Mouse (Mus musculus) adrenal gland, adult 18-20 months (tissue): ENCODE measurements around the gene Kif5c. TPM values are rescaled to one million over a fixed set of nuclear protein-coding genes. Genes with fewer than 3 reads are reported as not detected.

Experiments
- DNase-seq, 2 experiments: peaks; one replicate each; pipeline ENCODE4 v3.0.0; 2021 to 2022; ENCODE audit warnings: low spot score in 2 of 2
- total RNA-seq, 2 experiments: library from RNA; stranded (reverse); gene quantifications; 1 replicate in 1 of 2; 2 replicates in 1 of 2; pipeline ENCODE4 v1.2.3; 2021

Kif5c gene
- total RNA-seq, 2 experiments from 2014 or later: 6.6 to 7.3 TPM

GRCm38 (mm10) chr2:49776407-49776806 is 157.3 kb downstream of the Kif5c start:
- DNase-seq: no peak

- DNase-seq: peak in 1 of 2 experiments; percentile 23
Observed at GRCm38 (mm10) chr2:49787376-49788050, 168.4 kb downstream of the Kif5c start, which contains the start of gene Lypd6b. Gene Lypd6b, plus strand, starts transcription at chr2:49787688.

- DNase-seq: no peak
Observed at GRCm38 (mm10) chr2:49788051-49788418, 168.9 kb downstream of the Kif5c start.

- no peak for DNase-seq
Observed at GRCm38 (mm10) chr2:49788643-49789042, 169.5 kb downstream of the Kif5c start.

- no peak for DNase-seq
Observed at GRCm38 (mm10) chr2:49789078-49789477, 170.0 kb downstream of the Kif5c start.

GRCm38 (mm10) chr2:49789504-49789903 is 170.4 kb downstream of the Kif5c start:
- DNase-seq: no peak

GRCm38 (mm10) chr2:49797444-49798143 is 178.5 kb downstream of the Kif5c start:
- no peak for DNase-seq

- DNase-seq: no peak
Observed at GRCm38 (mm10) chr2:49804448-49804847, 185.3 kb downstream of the Kif5c start.

- no peak for DNase-seq
Observed at GRCm38 (mm10) chr2:49805736-49806371, 186.8 kb downstream of the Kif5c start.

- no peak for DNase-seq
Observed at GRCm38 (mm10) chr2:49809496-49809895, 190.4 kb downstream of the Kif5c start.

GRCm38 (mm10) chr2:49811420-49811819 is 192.3 kb downstream of the Kif5c start:
- no peak for DNase-seq

GRCm38 (mm10) chr2:49811871-49812363 is 192.8 kb downstream of the Kif5c start:
- DNase-seq: peak; percentile 32 to 51

- no peak for DNase-seq
Observed at GRCm38 (mm10) chr2:49813151-49813550, 194.1 kb downstream of the Kif5c start.

- DNase-seq: peak in 1 of 2 experiments; percentile 37
Observed at GRCm38 (mm10) chr2:49814011-49814410, 194.9 kb downstream of the Kif5c start.

- DNase-seq: no peak
Observed at GRCm38 (mm10) chr2:49815696-49816320, 196.7 kb downstream of the Kif5c start.

GRCm38 (mm10) chr2:49816549-49816948 is 197.5 kb downstream of the Kif5c start:
- DNase-seq: no peak

- DNase-seq: no peak
Observed at GRCm38 (mm10) chr2:49817151-49817550, 198.1 kb downstream of the Kif5c start.

GRCm38 (mm10) chr2:49818126-49818525 is 199.0 kb downstream of the Kif5c start:
- no peak for DNase-seq

GRCm38 (mm10) chr2:49822312-49822711 is 203.2 kb downstream of the Kif5c start:
- DNase-seq: no peak
